Mouse (Mus musculus) liver, embryonic 18 days (tissue): ENCODE measurements around the gene Phlda2. TPM values are rescaled to one million over a fixed set of nuclear protein-coding genes. Genes with fewer than 3 reads are reported as not detected.

Experiments
- polyA plus RNA-seq: library from polyadenylated mRNA; depleted of rRNA; stranded (reverse); fragments of >200 nt; gene quantifications from 2 replicates; pipeline ENCODE4 v1.2.3, GENCODE M21; 2012; rRNA removed

Gene Phlda2
- polyA plus RNA-seq, result 16.0 and 19.3 TPM in 2 replicates

DNA sequence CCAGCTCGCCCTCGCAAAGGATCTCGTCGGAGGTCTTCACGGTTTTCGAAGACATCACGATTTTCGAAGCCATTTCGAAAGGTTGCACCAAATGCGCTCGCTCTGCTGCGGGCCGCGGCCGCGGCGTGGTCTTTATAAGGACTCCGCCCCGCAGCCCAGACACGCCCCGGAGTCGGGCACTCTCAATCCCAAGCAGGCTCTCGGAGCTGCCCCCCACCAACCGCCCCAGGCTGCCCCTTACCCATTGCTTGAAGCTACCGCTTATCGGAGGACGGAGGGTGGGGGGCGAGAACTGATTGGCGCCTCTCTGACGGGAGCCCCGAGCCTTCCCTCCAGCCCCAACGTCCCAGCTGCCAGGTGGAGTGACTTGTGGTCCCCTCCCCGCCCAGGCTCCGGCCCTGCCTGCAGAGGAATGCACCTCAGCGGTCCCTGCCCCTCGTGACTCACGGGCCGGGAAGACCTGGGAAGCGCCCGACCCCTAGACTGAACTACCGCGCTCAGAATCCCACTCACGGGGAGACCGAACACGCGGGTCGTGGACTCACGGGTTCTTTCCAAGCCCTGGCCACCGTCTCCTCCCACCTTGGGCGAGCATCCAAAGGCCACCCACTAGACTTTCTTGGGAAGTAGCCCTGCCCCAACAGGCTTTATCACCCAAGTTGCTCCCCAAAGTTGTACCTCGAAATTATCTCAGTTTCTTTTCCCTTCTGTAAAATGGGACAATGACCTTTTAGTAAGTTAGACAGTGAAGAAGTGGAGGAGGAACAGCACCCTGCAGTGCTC, at the start of gene Phlda2:
Phlda2 (minus strand) TSS at position 733 of the 783 bp plus-strand sequence.

DNA sequence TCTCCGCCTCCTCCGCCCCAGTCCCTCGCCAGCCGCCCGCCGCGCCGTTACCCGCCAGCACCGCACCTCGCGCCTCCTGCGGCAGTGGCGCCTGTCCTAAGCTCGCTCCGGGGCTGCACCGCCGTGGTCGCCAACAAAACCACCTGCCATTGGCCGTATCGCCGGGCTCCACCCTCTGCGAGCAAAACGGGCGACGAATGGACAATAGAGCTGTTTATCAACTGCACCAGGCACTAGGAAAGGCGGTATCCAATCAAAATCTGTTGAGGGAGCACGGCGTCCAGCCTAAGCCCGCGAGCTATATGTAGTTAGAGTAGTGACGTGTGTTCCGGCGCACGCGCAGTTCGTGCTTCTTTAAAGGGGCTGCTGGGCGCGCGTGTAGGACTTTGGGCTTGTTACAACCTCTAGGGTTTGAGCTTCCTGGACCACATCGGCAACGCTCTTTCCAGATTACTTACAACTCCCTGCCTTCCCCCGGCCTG, 46.1 kb upstream of the Phlda2 start, which contains the start of gene Nap1l4:
Nap1l4 (minus strand) TSS at position 131 of the 482 bp plus-strand sequence.

DNA sequence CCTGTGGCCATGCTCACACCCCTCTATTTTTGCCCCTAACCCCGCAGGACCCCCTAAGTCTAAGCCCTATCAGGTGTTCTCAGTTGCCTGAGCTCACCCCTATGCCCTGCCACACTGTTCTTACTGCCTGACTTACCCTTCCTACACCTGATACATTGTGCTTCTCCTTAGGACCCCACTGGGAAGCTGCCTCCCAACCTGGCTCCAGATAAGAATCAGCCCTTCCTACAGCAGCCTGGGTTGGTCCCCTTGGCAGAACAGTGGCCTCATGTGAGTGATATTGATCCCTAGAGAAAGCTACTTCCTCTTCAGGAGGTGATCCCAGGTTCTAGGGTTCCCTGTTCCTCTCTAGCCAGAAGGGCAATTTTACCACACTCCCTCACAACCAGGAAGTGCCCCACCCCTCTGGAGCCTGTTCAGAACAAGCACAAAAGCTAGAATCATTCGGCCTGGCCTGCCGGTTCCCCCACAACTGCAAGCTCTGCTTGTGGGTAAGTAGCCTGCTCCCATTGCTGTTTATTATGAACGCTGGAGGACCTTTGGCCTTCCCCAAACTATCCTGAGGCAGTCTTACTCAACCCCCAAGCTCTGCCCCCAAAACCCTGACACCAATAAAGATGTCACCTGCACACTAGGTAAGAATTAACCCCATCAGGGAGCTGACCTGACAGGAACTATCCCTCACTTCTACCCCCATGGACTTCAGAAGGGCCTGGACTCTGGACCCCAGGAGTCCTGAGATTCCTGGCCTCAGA, 29.4 kb downstream of the Phlda2 start, which contains the start of gene Slc22a18:
Slc22a18 (plus strand) TSS at position 390 of the 755 bp plus-strand sequence.

DNA sequence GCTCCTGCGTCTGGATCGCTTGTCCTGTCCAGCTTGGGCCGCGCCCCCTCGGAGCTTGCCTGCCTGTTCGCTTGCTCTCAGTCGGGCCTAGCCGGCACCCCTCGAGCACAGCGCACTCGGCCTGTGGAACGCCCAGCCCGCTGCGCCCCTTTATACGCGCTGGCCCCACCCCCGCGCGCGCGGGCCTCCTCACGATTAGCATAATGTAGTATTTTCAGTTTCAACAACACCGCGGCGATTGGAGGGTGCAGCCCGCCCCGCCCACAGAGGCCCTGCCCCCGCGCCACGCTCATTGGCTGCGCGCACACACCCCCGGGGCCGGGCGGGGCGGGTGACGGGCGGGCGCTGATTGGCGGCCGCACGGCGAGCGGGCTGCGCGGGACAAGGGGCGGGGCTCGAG, 42.1 kb downstream of the Phlda2 start, which contains the start of gene Cdkn1c:
Cdkn1c (minus strand) TSS at position 177 of the 400 bp plus-strand sequence.

Other genes starting within 250 kb of the Phlda2 start
- 75.0 and 124 TPM in 2 replicates for gene Cdkn1c, start 42.1 kb downstream of the Phlda2 start, polyA plus RNA-seq
- gene Slc22a18, start 29.4 kb downstream of the Phlda2 start, polyA plus RNA-seq, result 11.2 and 16.6 TPM in 2 replicates
- gene Nap1l4, start 46.0 kb upstream of the Phlda2 start, polyA plus RNA-seq, result 48.5 and 49.7 TPM in 2 replicates
- gene Cars, start 96.9 kb upstream of the Phlda2 start, polyA plus RNA-seq, result 27.0 and 28.9 TPM in 2 replicates
- gene Tnfrsf26, start 125.6 kb upstream of the Phlda2 start, polyA plus RNA-seq, result 0.60 and 0.71 TPM in 2 replicates
- 0.73 and 1.1 TPM in 2 replicates for gene Tnfrsf22, start 146.5 kb upstream of the Phlda2 start, polyA plus RNA-seq
- 0.60 and 0.63 TPM in 2 replicates for gene Tnfrsf23, start 182.7 kb upstream of the Phlda2 start, polyA plus RNA-seq